24 mouse cellular contexts compared by ENCODE assay signal in genomic region chr15:89300180-89300579, GRCm38 (mm10). TPM values are rescaled to one million over a fixed set of nuclear protein-coding genes. Genes with fewer than 3 reads are reported as not detected.
A peak's percentile ranks its signal among the peaks of the same experiment; 100 is the strongest.
DNase-seq lines count a peak whose midpoint lies in the region; ATAC-seq and TF ChIP-seq lines count a peak whose summit lies in the region.
"Had no signal": no experiment of that assay in that cellular context is flagged by ENCODE, and none has a peak within 500 bp of the region (broad histone marks: within the 10 kb centered on the region; RNA-seq: fewer than 3 reads in every experiment).

No protein-coding gene starts in this region.

- peak; percentile 13; the same call in 1 of the 2 replicates for ATAC-seq in liver, embryonic 11.5 days (replicated peaks; ENCODE audit: low FRiP score)
- ATAC-seq in liver, embryonic 12.5 days, result no peak
- peak; percentile 71 for ATAC-seq in kidney, postnatal 0 days (replicated peaks; ENCODE audit: low FRiP score, low read depth)
- ATAC-seq: activated CD4-positive, CD25-positive, alpha-beta regulatory T cell, adult 4 months; forebrain, embryonic 16.5 days; Patski had no signal

- H3K9ac ChIP-seq in liver, embryonic 11.5 days (ENCODE audit: low read depth, low read length), result no peak overlapping the region
- H3K9ac ChIP-seq in liver, embryonic 12.5 days, result no peak overlapping the region
- no peak overlapping the region for H3K9ac ChIP-seq in kidney, postnatal 0 days (ENCODE audit: low read depth, low read length)
- H3K9ac ChIP-seq: embryonic facial prominence, embryonic 13.5 days; forebrain, embryonic 12.5 days; heart, embryonic 12.5 days had no signal

- H3K27ac ChIP-seq in liver, embryonic 11.5 days (ENCODE audit: low read depth, low read length), result no peak overlapping the region
- no peak overlapping the region for H3K27ac ChIP-seq in liver, embryonic 12.5 days
- no peak overlapping the region for H3K27ac ChIP-seq in kidney, postnatal 0 days
- H3K27ac ChIP-seq: embryonic facial prominence, embryonic 13.5 days; forebrain, embryonic 12.5 days; hindbrain, embryonic 10.5 days had no signal

- H3K27me3 ChIP-seq in liver, embryonic 11.5 days (replicated peaks; ENCODE audit: control insufficient read depth, insufficient read depth, low read length), result no peaks in the 10 kb centered on the region
- no peaks in the 10 kb centered on the region for H3K27me3 ChIP-seq in liver, embryonic 12.5 days (replicated peaks)
- no peaks in the 10 kb centered on the region for H3K27me3 ChIP-seq in kidney, postnatal 0 days (ENCODE audit: insufficient read depth, low read length)
- H3K27me3 ChIP-seq: CH12.LX; embryonic facial prominence, embryonic 13.5 days; forebrain, embryonic 12.5 days; heart, embryonic 12.5 days; Patski had no signal

- H3K9me3 ChIP-seq in liver, embryonic 11.5 days (ENCODE audit: control insufficient read depth, low read length), result no peaks in the 10 kb centered on the region
- H3K9me3 ChIP-seq in liver, embryonic 12.5 days (replicated peaks), result no peaks in the 10 kb centered on the region
- H3K9me3 ChIP-seq in kidney, postnatal 0 days (replicated peaks; ENCODE audit: low read length), result no peaks in the 10 kb centered on the region
- H3K9me3 ChIP-seq: embryonic facial prominence, embryonic 13.5 days; forebrain, embryonic 12.5 days; heart, embryonic 12.5 days; hindbrain, embryonic 10.5 days had no signal

- no peak overlapping the region for H3K4me2 ChIP-seq in liver, embryonic 11.5 days
- H3K4me2 ChIP-seq in liver, embryonic 12.5 days, result no peak overlapping the region
- H3K4me2 ChIP-seq in kidney, postnatal 0 days (ENCODE audit: low read length), result no peak overlapping the region
- H3K4me2 ChIP-seq: embryonic facial prominence, embryonic 13.5 days; forebrain, embryonic 12.5 days; heart, embryonic 12.5 days had no signal

- H3K36me3 ChIP-seq in liver, embryonic 11.5 days (ENCODE audit: control insufficient read depth, insufficient read depth, low read length), result peaks cover 56% of the 10 kb centered on the region
- peaks cover 92% of the 10 kb centered on the region for H3K36me3 ChIP-seq in liver, embryonic 12.5 days
- H3K36me3 ChIP-seq in kidney, postnatal 0 days (ENCODE audit: insufficient read depth, low read length), result peaks cover 59% of the 10 kb centered on the region

- TF ChIP-seq CTCF in kidney, postnatal 0 days (IDR thresholded peaks at IDR 0.05; ENCODE audit: low read depth), result no peak

- no peak overlapping the region for H3K4me3 ChIP-seq in liver, embryonic 11.5 days (ENCODE audit: low read depth, low read length)
- no peak overlapping the region for H3K4me3 ChIP-seq in liver, embryonic 12.5 days
- H3K4me3 ChIP-seq in kidney, postnatal 0 days (replicated peaks; ENCODE audit: low read depth, low read length), result no peak overlapping the region
- H3K4me3 ChIP-seq: embryonic facial prominence, embryonic 13.5 days; forebrain, embryonic 12.5 days; heart, embryonic 12.5 days; hindbrain, embryonic 10.5 days had no signal

- WGBS in liver, embryonic 11.5 days, result 95% methylated on average over 13 of the region's 13 CpGs
- WGBS in liver, embryonic 12.5 days (ENCODE audit: insufficient replicate concordance), result 81% methylated on average over 13 of the region's 13 CpGs
- 82% methylated on average over 13 of the region's 13 CpGs for WGBS in kidney, postnatal 0 days

- peaks cover 12% of the 10 kb centered on the region for H3K4me1 ChIP-seq in liver, embryonic 11.5 days (replicated peaks; ENCODE audit: control insufficient read depth, insufficient read depth, low read length)
- peaks cover 24% of the 10 kb centered on the region for H3K4me1 ChIP-seq in liver, embryonic 12.5 days
- H3K4me1 ChIP-seq in kidney, postnatal 0 days (replicated peaks; ENCODE audit: insufficient read depth, low read length), result no peaks in the 10 kb centered on the region
- H3K4me1 ChIP-seq: embryonic facial prominence, embryonic 13.5 days; forebrain, embryonic 12.5 days; hindbrain, embryonic 10.5 days had no signal

- DNase-seq in liver, embryonic 11.5 days (ENCODE audit: low spot score), result no peak
- no peak for DNase-seq in kidney, postnatal 0 days (ENCODE audit: low spot score)
- DNase-seq in kidney, postnatal 36 days, result peak; percentile 71 to 72
- DNase-seq in left cerebral cortex, adult 8-10 months (ENCODE audit: low spot score in 2 of 2), result no peak
- DNase-seq in gastrocnemius, adult 18-20 months (ENCODE audit: low spot score), result no peak
- DNase-seq: adrenal gland, postnatal 25 days; cerebellum, adult 18-20 months; cerebellum, adult 9-11 months; gastrocnemius, postnatal 25 days had no signal

RNA-seq across cellular contexts. Expression of gene Sbf1, which starts 14.9 kb away (rescaled TPM):
- polyA plus RNA-seq in liver, embryonic 11.5 days (2014; fragmentation: Nextera tagmentation; extraction: Ambion mirVana), result 51.4 and 52.2 TPM in 2 replicates
- 32.5 and 34.1 TPM in 2 replicates for polyA plus RNA-seq in liver, embryonic 12.5 days (2016; fragmentation: Nextera tagmentation; extraction: Ambion mirVana)
- polyA plus RNA-seq in kidney, postnatal 0 days (2015; fragmentation: Nextera tagmentation; extraction: Ambion mirVana), result 30.0 and 37.2 TPM in 2 replicates
- 100 to 1,000 TPM; 230 to 240 (median 238) TPM for total RNA-seq in left cerebral cortex, adult 8-10 months (2022)
- total RNA-seq in gastrocnemius, adult 18-20 months (2021), result 10 to 100 TPM; 59.4 to 61.0 TPM

RNA-seq across cellular contexts. Expression of gene Adm2, which starts 22.3 kb away (rescaled TPM):
- polyA plus RNA-seq in liver, embryonic 11.5 days (2014; fragmentation: Nextera tagmentation; extraction: Ambion mirVana), result 6.6 and 7.0 TPM in 2 replicates
- polyA plus RNA-seq in liver, embryonic 12.5 days (2016; fragmentation: Nextera tagmentation; extraction: Ambion mirVana), result 3.3 TPM in 2 replicates
- 1.5 and 2.0 TPM in 2 replicates for polyA plus RNA-seq in kidney, postnatal 0 days (2015; fragmentation: Nextera tagmentation; extraction: Ambion mirVana)
- not detected for total RNA-seq in left cerebral cortex, adult 8-10 months (2022)
- total RNA-seq in gastrocnemius, adult 18-20 months (2021), result not detected
- total RNA-seq: adrenal gland, adult 18-20 months; adrenal gland, postnatal 25 days; gastrocnemius, postnatal 25 days; granulocyte monocyte progenitor cell, adult 5-6 weeks; heart, adult 8-10 months; heart, postnatal 25 days had no signal
- polyA plus RNA-seq: activated CD4-positive, CD25-positive, alpha-beta regulatory T cell, adult 4 months; embryonic facial prominence, embryonic 13.5 days; forebrain, embryonic 12.5 days; forebrain, embryonic 16.5 days; frontal cortex, adult 2 months had no signal

RNA-seq across cellular contexts. Expression of gene Miox, which starts 34.0 kb away (rescaled TPM):
- polyA plus RNA-seq in liver, embryonic 11.5 days (2014; fragmentation: Nextera tagmentation; extraction: Ambion mirVana), result 2.0 and 2.7 TPM in 2 replicates
- 2.4 and 3.7 TPM in 2 replicates for polyA plus RNA-seq in liver, embryonic 12.5 days (2016; fragmentation: Nextera tagmentation; extraction: Ambion mirVana)
- polyA plus RNA-seq in kidney, postnatal 0 days (2015; fragmentation: Nextera tagmentation; extraction: Ambion mirVana), result 119 and 185 TPM in 2 replicates
- total RNA-seq in left cerebral cortex, adult 8-10 months (2022), result not detected
- under 1 TPM in 1 of 2 experiments, not detected in 1; 0.48 TPM for total RNA-seq in gastrocnemius, adult 18-20 months (2021)
- total RNA-seq: adrenal gland, postnatal 25 days; CH12.LX; gastrocnemius, postnatal 25 days; granulocyte monocyte progenitor cell, adult 5-6 weeks; heart, adult 8-10 months; heart, postnatal 25 days had no signal
- polyA plus RNA-seq: activated CD4-positive, CD25-positive, alpha-beta regulatory T cell, adult 4 months; embryonic facial prominence, embryonic 13.5 days; forebrain, embryonic 12.5 days; forebrain, embryonic 16.5 days; frontal cortex, adult 2 months; heart, embryonic 12.5 days; heart, embryonic 16.5 days; hindbrain, embryonic 10.5 days; Patski had no signal

RNA-seq across cellular contexts. Expression of gene Lmf2, which starts 55.3 kb away (rescaled TPM):
- polyA plus RNA-seq in liver, embryonic 11.5 days (2014; fragmentation: Nextera tagmentation; extraction: Ambion mirVana), result 44.1 and 46.0 TPM in 2 replicates
- polyA plus RNA-seq in liver, embryonic 12.5 days (2016; fragmentation: Nextera tagmentation; extraction: Ambion mirVana), result 36.2 and 41.1 TPM in 2 replicates
- 46.1 and 48.1 TPM in 2 replicates for polyA plus RNA-seq in kidney, postnatal 0 days (2015; fragmentation: Nextera tagmentation; extraction: Ambion mirVana)
- total RNA-seq in left cerebral cortex, adult 8-10 months (2022), result 10 to 100 TPM; 15.7 to 22.6 (median 19.9) TPM
- total RNA-seq in gastrocnemius, adult 18-20 months (2021), result 10 to 100 TPM; 11.4 to 12.5 TPM

RNA-seq across cellular contexts. Expression of gene Ncaph2, which starts 55.3 kb away (rescaled TPM):
- polyA plus RNA-seq in liver, embryonic 11.5 days (2014; fragmentation: Nextera tagmentation; extraction: Ambion mirVana), result 163 TPM in 2 replicates
- 134 TPM in 2 replicates for polyA plus RNA-seq in liver, embryonic 12.5 days (2016; fragmentation: Nextera tagmentation; extraction: Ambion mirVana)
- 100 and 108 TPM in 2 replicates for polyA plus RNA-seq in kidney, postnatal 0 days (2015; fragmentation: Nextera tagmentation; extraction: Ambion mirVana)
- 100 to 1,000 TPM in 3 of 4 experiments, 10 to 100 TPM in 1; 98.3 to 110 (median 107) TPM for total RNA-seq in left cerebral cortex, adult 8-10 months (2022)
- 10 to 100 TPM; 39.2 to 46.1 TPM for total RNA-seq in gastrocnemius, adult 18-20 months (2021)

Comparison
In these comparisons a context has a peak if more than half of its experiments do, and no peak if none do; other contexts are left out.
1. DNase-seq: peak in kidney, postnatal 36 days (2 of 2); none in liver, embryonic 11.5 days (single experiment), kidney, postnatal 0 days (single experiment), left cerebral cortex, adult 8-10 months (0 of 2) and gastrocnemius, adult 18-20 months (single experiment).
2. RNA of gene Miox, which starts 34.0 kb away (polyA plus RNA-seq): 119 to 185 TPM in kidney, postnatal 0 days; 2.0 to 2.7 TPM in liver, embryonic 11.5 days and 2.4 to 3.7 TPM in liver, embryonic 12.5 days; every median in the first group is over 10 times any median in the second.